Mouse (Mus musculus) adrenal gland, postnatal 4 days (tissue): Measurements from ENCODE around the gene Siae. TPM values are rescaled to one million over a fixed set of nuclear protein-coding genes. Genes with fewer than 3 reads are reported as not detected.

Experiments used
- DNase-seq, 2 experiments: peaks; one replicate each; pipeline ENCODE4 v3.0.0; 2021 to 2022; ENCODE audit warnings: low spot score in 2 of 2, mixed read lengths in 2 of 2
- total RNA-seq, 2 experiments: library from RNA; stranded (reverse); gene quantifications; 2 replicates each; pipeline ENCODE4 v1.2.3; 2021

Gene Siae
- total RNA-seq, 2 experiments from 2014 or later: 17.4 to 18.4 TPM

DNA sequence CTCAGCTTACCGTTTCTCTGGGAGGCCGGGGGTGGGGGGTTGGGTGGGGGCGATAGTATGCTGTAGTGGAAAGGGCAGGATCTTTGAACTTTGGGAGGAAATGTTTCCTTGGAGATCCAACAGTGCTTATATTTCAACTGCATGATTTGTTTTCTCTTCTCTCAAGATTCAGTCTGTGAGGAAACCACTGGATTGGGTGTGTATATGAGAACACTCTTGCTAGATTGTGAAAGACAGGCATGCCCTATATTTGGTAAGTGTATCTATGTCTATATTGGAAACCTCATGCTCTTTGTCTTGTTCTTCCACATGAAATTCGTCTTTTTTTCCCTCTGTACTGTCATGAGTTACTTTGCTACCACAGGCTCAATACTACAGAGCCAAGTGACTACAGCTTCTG, 114.2 kb downstream of the Siae start:
- DNase-seq: no peak

DNA sequence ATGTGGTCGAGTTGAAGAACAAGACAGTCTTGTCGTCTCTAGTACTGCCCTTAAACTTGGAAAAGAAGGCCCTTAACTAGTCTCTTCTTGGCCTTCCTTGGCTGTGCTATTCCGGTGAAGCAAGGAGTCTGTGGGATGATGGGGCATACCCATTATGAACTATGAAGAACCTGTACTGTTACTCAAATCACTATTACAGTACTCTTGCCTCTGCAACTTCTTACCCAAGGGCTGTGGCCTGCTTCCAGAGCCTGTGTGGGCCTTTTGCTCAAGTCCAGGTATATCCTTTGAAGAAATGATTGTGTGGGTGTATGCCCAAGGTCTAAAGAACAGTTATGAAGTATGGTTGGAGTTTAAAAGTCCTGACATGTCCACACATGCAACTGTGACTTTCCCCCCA, 114.8 kb downstream of the Siae start:
- no peak for DNase-seq

DNA sequence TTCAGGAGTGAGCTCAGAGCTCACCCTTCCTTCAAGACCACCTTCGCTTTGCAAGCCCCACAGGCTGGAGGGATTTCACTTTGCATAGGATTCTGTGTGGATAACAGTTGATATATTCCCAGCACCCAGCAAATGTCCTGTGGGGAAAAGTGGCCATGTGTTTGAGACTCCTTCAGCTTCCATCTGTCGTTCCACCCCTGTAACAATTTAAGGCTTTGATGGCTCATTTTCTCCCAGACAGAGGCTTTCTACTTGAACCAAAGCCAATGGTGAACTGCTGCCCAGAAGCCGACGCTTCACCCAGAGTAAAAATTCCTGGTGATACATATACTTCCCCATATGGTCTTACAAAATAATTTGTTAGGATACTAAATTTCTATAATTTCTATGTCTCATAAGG, 119.8 kb downstream of the Siae start:
- DNase-seq: no peak

DNA sequence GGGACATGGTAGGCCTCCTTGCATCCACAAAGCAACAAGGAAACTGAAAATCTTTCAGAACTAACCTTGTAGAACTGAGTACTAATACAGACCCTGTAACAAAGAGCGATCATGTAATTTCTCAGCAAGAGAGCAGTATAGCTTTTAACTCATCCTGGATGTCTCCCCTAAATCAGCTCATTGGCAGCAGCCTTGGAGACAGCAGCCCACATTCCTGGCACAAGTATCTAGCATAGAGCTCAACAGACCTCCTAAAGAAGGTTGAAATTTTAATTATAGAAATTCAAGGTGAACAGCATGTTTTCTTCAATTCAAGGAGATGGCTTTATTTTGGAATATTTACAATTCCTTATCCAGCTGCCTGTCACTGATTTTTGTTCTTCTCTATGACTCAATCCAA, 125.6 kb downstream of the Siae start:
- no peak for DNase-seq

DNA sequence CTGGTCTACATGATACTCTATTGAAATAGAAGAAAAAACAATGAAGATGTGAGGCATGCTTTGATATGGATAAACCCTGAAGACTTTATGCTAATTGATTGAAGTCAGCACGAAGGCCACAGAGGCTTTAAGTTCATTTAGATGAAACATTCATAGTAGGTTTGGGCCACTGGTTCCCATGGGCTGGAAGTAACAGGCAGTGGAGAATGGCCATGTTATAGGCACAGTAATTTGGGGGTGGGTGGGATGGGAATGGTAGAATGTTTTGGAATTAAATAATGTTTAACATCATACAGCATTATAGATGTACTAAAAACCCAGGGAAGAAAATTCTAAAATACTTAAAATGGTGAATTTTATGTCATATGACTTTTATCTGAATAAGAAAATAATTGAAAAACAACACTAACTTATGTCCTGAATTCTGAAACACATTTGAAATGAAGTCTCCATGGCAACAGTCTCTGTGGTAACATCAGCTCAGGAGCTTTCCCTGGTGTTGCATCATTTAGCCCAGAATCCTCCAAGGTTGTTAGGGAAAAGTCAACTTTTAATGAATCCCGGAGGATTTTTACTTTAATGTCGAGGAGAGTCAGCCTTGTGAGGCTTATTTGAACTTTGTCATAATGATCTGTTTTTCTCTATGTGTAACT, 131.9 kb downstream of the Siae start:
- no peak for DNase-seq

DNA sequence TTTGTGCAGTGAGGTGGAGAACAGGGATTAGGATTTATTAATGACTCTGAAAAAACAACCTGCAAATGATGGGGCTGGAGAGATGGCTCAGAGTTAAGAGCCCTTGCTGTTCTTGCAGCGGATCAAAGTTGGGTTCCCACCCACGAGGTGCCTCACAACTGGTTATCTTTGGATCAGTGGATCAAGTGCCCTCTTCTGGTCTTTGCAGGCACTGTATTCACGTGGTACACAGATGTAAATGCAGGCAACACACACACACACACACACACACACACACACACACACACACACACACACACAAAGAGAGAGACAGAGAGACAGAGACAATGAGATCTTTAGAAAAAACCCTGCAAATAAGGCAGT, 132.4 kb downstream of the Siae start:
- no peak for DNase-seq

DNA sequence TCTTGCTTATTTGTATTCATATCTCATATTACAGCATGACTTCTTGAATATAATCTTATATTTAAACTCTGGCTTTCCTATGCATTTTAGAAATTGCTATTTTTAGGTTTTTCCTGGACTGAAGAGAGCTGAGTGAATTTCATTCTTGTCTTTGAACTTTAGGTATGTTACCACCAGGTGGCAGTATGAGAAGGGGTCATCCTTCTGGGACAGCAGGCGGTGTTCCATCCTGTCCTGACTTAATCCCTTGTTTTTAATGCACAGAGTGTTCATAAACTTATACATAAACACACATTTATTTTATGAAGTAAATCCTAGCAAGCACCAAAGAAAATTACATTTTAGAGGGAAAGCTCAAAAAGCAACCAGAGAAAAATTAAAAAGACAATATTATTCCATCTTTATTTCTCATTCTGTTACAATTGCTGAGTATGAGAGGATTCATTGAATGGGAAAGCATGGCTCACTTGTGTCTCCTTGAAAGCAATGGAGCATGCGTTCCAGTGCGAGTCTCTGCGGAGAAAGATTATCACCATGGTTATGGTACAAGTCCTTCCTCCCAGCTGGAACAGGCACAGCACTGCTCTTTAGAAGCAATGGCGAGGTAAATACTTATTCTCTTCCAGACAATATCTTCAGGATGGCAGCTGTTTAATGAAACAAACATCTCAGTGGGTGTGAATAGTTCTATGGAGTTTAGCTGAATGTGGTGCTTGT, 134.6 kb downstream of the Siae start:
- DNase-seq: no peak

Other genes starting within 250 kb of the Siae start
- 1 to 10 TPM; 6.0 TPM for gene Ccdc15, start 207.3 kb upstream of the Siae start, total RNA-seq
- gene Hepacam, start 188.3 kb upstream of the Siae start, total RNA-seq: under 1 TPM; 0.31 to 0.45 TPM
- 10 to 100 TPM; 31.3 to 32.9 TPM for gene Robo4, start 153.8 kb upstream of the Siae start, total RNA-seq
- 1 to 10 TPM in 1 of 2 experiments, under 1 TPM in 1; 0.56 to 1.0 TPM for gene Robo3, start 122.5 kb upstream of the Siae start, total RNA-seq
- gene Msantd2, start 66.4 kb upstream of the Siae start, total RNA-seq: 10 to 100 TPM; 31.3 to 33.2 TPM
- gene Esam, start 27.6 kb upstream of the Siae start, total RNA-seq: 10 to 100 TPM; 51.7 to 55.5 TPM
- 1 to 10 TPM; 5.8 to 7.3 TPM for gene Vsig2, start 16.4 kb upstream of the Siae start, total RNA-seq
- 1 to 10 TPM; 4.1 to 6.7 TPM for gene Nrgn, start 2.8 kb upstream of the Siae start, total RNA-seq
- 1 to 10 TPM; 2.3 to 3.4 TPM for gene Spa17, start 58.0 kb downstream of the Siae start, total RNA-seq
- gene Tbrg1, start 101.6 kb downstream of the Siae start, total RNA-seq: 100 to 1,000 TPM; 102 to 112 TPM
- gene Panx3, start 113.5 kb downstream of the Siae start, total RNA-seq: not detected
- gene Olfr160, start 160.6 kb downstream of the Siae start, total RNA-seq: not detected
- gene Olfr874, start 189.4 kb downstream of the Siae start, total RNA-seq: not detected
- not detected for gene Olfr875, start 216.2 kb downstream of the Siae start, total RNA-seq
- not detected for gene Olfr876, start 247.3 kb downstream of the Siae start, total RNA-seq